Mouse (Mus musculus) limb, embryonic 11.5 days (tissue): ENCODE measurements around the gene Csnk1e. TPM values are rescaled to one million over a fixed set of nuclear protein-coding genes. Genes with fewer than 3 reads are reported as not detected.
A peak's percentile ranks its signal among the peaks of the same experiment; 100 is the strongest.

ENCODE experiments used
- ATAC-seq: fragments of 200-750 bp; cut with Nextera tagmentation; 2 replicates; pipeline ENCODE4 v1.8.0; 2017; ENCODE audit warnings: low read depth; ENCODE audit not compliant: insufficient number of reproducible peaks, low FRiP score, low TSS enrichment
- DNase-seq: peaks from one replicate; pipeline ENCODE4 v3.0.0-alpha.2; 2015; ENCODE audit warnings: low spot score
- H3K27ac ChIP-seq: fragments of 300-500 bp; sonication (generic); replicated peaks from 2 replicates; pipeline ENCODE4 v1.5.1; 2014; ENCODE audit warnings: low read depth, mild to moderate bottlenecking, low read length
- H3K27me3 ChIP-seq: fragments of 300-500 bp; sonication (generic); 2 replicates; pipeline ENCODE4 v1.6.1; 2014; ENCODE audit warnings: mild to moderate bottlenecking, low read length, mixed read lengths; ENCODE audit not compliant: control insufficient read depth, insufficient read depth
- H3K36me3 ChIP-seq: fragments of 300-500 bp; sonication (generic); 2 replicates; pipeline ENCODE4 v1.6.1; 2014; ENCODE audit warnings: mild to moderate bottlenecking, low read length, moderate library complexity, mixed read lengths; ENCODE audit not compliant: control insufficient read depth, insufficient read depth
- H3K4me1 ChIP-seq: fragments of 300-500 bp; sonication (generic); 2 replicates; pipeline ENCODE4 v1.6.1; 2014; ENCODE audit warnings: low read length, mixed read lengths; ENCODE audit not compliant: control insufficient read depth, insufficient read depth
- H3K4me2 ChIP-seq: fragments of 300-500 bp; sonication (generic); 2 replicates; pipeline ENCODE4 v1.6.1; 2014; ENCODE audit warnings: low read depth, mild to moderate bottlenecking, moderate library complexity; ENCODE audit not compliant: severe bottlenecking
- H3K4me3 ChIP-seq: fragments of 300-500 bp; sonication (generic); 2 replicates; pipeline ENCODE4 v1.5.1; 2014; ENCODE audit warnings: low read depth, low read length
- H3K9ac ChIP-seq: fragments of 300-500 bp; sonication (generic); 2 replicates; pipeline ENCODE4 v1.6.1; 2014; ENCODE audit warnings: mild to moderate bottlenecking, low read length
- H3K9me3 ChIP-seq: fragments of 300-500 bp; sonication (generic); 2 replicates; pipeline ENCODE4 v1.6.1; 2016; ENCODE audit warnings: low read length; ENCODE audit not compliant: control insufficient read depth
- WGBS: fragments of 180-500 bp; shearing (Covaris S2); extraction: QIAGEN DNeasy Blood & Tissue Kit; methylation state at CpG from one replicate; pipeline ENCODE4 v1.1.7; 2014; 5-methylcytosine and 5-hydroxymethylcytosine counted together
- polyA plus RNA-seq: library from polyadenylated mRNA; unstranded; fragments of >200 nt; fragmentation: Nextera tagmentation; extraction: Ambion mirVana; gene quantifications from 2 replicates; pipeline ENCODE4 v1.2.1, GENCODE M21; 2014

Csnk1e gene
- polyA plus RNA-seq, 1 experiment from 2014 or later, result 149 TPM

DNA sequence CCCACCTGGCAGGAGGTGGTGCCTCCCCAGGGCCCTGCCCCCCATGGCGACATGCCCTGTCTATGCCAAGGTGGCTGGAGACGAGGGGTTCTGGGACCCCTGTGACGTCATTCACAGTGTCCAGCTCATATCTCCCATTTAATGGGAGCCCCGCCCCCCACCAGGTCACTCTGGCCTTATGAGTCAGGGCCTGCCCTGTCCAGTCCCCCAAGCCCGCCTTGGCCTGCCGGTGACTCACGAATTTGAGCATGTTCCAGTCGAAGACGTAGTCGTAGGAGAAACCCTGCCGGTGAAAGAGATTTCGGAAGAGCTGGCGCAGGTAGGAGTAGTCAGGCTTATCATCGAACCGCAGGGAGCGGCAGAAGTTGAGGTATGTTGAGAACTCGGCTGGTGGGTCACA is 30.8 kb downstream of the Csnk1e start:
- Histone ChIP-seq H3K27me3 (no peaks in the 10 kb centered on the region), H3K4me2 (no peak overlapping the region), H3K9ac (no peak overlapping the region), H3K4me3 (no peak overlapping the region), H3K36me3 (peaks cover 66% of the 10 kb centered on the region), H3K4me1 (no peaks in the 10 kb centered on the region), H3K9me3 (no peaks in the 10 kb centered on the region), H3K27ac (no peak overlapping the region)
- DNase-seq, result no peak
- 96% methylated on average over 17 of the region's 17 CpGs for WGBS
- ATAC-seq, result no peak

GRCm38 (mm10) chr15:79422715-79423243 is 32.6 kb downstream of the Csnk1e start:
- Histone ChIP-seq H3K9me3 (no peaks in the 10 kb centered on the region), H3K27me3 (no peaks in the 10 kb centered on the region), H3K4me2 (no peak overlapping the region), H3K9ac (no peak overlapping the region), H3K36me3 (peaks cover 59% of the 10 kb centered on the region), H3K4me1 (no peaks in the 10 kb centered on the region), H3K4me3 (no peak overlapping the region), H3K27ac (no peak overlapping the region)
- no peak for ATAC-seq
- 89% methylated on average over 6 of the region's 6 CpGs for WGBS
- DNase-seq, result no peak

DNA sequence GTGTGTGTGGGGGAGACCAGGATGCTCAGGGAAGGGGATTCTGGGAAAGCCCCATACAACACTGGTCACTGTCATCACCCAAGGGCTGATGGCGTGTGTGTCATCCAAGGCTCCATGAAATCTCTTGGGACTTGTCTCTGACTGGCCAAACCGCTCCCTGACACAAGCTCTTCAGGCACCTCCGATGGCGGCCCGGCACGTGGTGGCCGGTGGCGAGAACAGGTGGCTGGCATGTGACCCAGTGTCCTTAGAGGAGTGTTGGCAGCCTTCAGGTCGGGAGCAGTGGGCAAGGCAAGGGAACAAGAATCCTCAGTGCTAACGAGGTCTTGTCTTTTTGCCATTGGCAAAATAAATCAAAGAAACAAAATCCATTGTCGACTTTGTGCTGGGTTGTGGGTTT is 36.7 kb downstream of the Csnk1e start:
- Histone ChIP-seq H3K9ac (no peak overlapping the region), H3K4me1 (no peaks in the 10 kb centered on the region), H3K4me3 (no peak overlapping the region), H3K27ac (no peak overlapping the region), H3K9me3 (no peaks in the 10 kb centered on the region), H3K27me3 (no peaks in the 10 kb centered on the region), H3K4me2 (no peak overlapping the region), H3K36me3 (peaks cover 37% of the 10 kb centered on the region)
- DNase-seq (no peak), ATAC-seq (no peak)
- WGBS, result 85% methylated on average over 11 of the region's 11 CpGs

DNA sequence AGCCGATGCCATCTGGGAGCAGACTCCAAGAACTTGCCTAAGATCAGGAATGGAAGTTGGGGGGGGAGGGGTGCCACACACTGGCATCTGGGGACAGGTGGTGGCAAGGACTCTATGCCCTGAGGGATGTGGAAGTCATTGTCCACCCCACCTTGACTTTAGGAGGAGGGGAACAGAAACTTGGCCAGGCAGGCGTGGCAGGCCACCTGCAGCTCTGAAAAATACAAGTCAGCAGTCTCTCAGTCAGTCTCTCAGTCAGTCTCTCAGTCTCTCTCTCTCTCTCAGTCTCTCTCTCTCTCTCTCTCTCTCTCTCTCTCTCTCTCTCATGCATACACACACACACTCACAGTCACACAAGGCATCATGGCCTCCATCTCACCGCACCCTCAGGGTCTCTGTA is 37.1 kb downstream of the Csnk1e start:
- no peaks in the 10 kb centered on the region for H3K4me1 ChIP-seq
- ATAC-seq (no peak), DNase-seq (no peak)
- peaks cover 33% of the 10 kb centered on the region for H3K36me3 ChIP-seq
- no peaks in the 10 kb centered on the region for H3K27me3 ChIP-seq
- WGBS, result 92% methylated on average over 3 of the region's 3 CpGs
- H3K27ac ChIP-seq, result no peak overlapping the region
- no peak overlapping the region for H3K4me3 ChIP-seq
- H3K9ac ChIP-seq, result no peak overlapping the region
- no peak overlapping the region for H3K4me2 ChIP-seq
- no peaks in the 10 kb centered on the region for H3K9me3 ChIP-seq

DNA sequence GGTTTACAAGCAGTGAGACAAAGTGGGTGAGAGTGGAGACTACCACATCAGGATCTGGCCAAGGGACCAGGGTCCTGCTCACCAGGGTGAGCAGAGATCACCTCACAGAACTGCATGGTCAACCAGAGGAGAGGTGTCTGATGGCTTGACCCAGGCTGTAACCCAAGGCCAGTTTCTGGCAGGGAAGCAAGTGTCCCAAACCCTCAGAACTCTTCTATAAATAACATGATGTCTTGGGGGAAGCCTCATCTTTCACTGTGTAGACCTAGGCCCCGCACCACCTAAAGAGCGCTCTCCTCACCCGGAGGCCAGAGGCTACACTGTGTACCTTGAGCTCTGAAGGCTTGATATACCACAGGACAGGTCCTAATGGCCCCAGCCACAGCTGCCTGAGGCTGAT is 38.0 kb downstream of the Csnk1e start:
- Histone ChIP-seq H3K27ac (0 out of 2 replicates have a peak overlapping the region, but pooled peaks have one; percentile 8), H3K4me3 (no peak overlapping the region), H3K9me3 (no peaks in the 10 kb centered on the region), H3K4me2 (no peak overlapping the region), H3K9ac (no peak overlapping the region), H3K27me3 (no peaks in the 10 kb centered on the region), H3K4me1 (no peaks in the 10 kb centered on the region), H3K36me3 (peaks cover 27% of the 10 kb centered on the region)
- DNase-seq (no peak), ATAC-seq (no peak)
- WGBS, result 94% methylated on average over 3 of the region's 3 CpGs

DNA sequence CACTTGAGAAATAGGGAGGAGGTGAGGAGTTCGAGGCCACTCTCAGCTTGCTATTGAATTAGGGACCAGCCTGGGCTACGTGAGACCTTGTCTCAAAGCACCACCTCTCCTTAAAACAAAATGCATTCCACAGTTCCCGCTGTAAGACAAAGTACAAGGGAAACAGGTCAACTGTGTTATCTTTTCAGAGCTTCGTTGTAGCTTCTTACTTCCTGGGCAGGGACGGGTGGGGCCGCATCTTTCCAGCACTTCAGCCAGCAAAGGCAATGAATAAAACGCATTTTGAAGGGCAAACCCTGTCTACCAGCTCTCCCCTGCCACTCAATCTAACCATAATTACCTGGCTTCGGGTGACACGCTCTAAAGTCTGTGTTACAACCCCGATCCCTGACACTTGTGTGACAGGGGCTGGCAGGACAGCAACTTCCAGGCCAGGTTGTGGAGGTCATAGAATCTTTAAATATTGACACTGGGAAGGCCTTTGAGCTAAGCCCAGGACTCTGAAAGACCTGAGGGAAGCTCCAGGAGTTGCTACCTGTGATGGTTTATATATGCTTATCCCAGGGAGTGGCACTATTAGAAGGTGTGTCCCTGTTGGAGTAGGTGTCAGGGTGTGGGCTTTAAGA is 38.8 kb downstream of the Csnk1e start:
- Histone ChIP-seq H3K36me3 (peaks cover 21% of the 10 kb centered on the region), H3K9ac (no peak overlapping the region), H3K4me2 (no peak overlapping the region), H3K27me3 (no peaks in the 10 kb centered on the region), H3K4me3 (no peak overlapping the region), H3K4me1 (no peaks in the 10 kb centered on the region), H3K27ac (no peak overlapping the region), H3K9me3 (no peaks in the 10 kb centered on the region)
- DNase-seq, result no peak
- WGBS, result 92% methylated on average over 10 of the region's 10 CpGs
- no peak for ATAC-seq

GRCm38 (mm10) chr15:79414513-79414912 is 40.9 kb downstream of the Csnk1e start:
- DNase-seq (no peak), ATAC-seq (no peak)
- H3K9me3 ChIP-seq, result no peaks in the 10 kb centered on the region
- H3K27ac ChIP-seq, result no peak overlapping the region
- H3K27me3 ChIP-seq, result no peaks in the 10 kb centered on the region
- peaks cover 6% of the 10 kb centered on the region; the same call in 1 of the 2 replicates for H3K36me3 ChIP-seq
- H3K4me2 ChIP-seq, result no peak overlapping the region
- no peak overlapping the region for H3K4me3 ChIP-seq
- H3K4me1 ChIP-seq, result no peaks in the 10 kb centered on the region
- no peak overlapping the region for H3K9ac ChIP-seq
- WGBS, result 43% methylated on average over 4 of the region's 4 CpGs

GRCm38 (mm10) chr15:79413802-79414201 is 41.6 kb downstream of the Csnk1e start:
- no peak overlapping the region for H3K4me3 ChIP-seq
- H3K27me3 ChIP-seq, result no peaks in the 10 kb centered on the region
- H3K36me3 ChIP-seq, result peaks cover 2% of the 10 kb centered on the region; the same call in 1 of the 2 replicates
- 80% methylated on average over 8 of the region's 8 CpGs for WGBS
- H3K27ac ChIP-seq, result no peak overlapping the region
- H3K4me1 ChIP-seq, result no peaks in the 10 kb centered on the region
- H3K4me2 ChIP-seq, result no peak overlapping the region
- ATAC-seq, result no peak
- no peak overlapping the region for H3K9ac ChIP-seq
- no peak for DNase-seq
- no peaks in the 10 kb centered on the region for H3K9me3 ChIP-seq

DNA sequence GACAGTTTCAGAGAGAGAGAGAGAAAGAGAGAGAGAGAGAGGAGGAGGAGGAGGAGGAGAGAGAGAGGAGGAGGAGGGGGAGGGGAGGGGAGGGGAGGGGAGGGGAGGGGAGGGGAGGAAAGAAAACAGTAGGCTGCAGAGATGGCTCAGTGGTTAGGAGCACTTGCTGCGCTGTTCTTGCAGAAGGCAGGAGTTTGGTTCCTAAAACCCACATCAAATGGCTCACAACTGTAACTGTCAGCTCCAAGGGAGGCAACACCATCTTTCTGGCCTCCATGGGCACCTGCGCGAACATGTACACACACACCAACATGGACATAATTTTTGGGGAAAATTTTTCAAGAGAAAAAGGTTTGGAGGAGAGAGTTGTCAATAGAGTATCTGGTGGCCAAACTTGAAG is 42.2 kb downstream of the Csnk1e start:
- Histone ChIP-seq H3K27me3 (no peaks in the 10 kb centered on the region), H3K9me3 (no peaks in the 10 kb centered on the region), H3K27ac (no peak overlapping the region), H3K4me3 (no peak overlapping the region), H3K4me1 (no peaks in the 10 kb centered on the region), H3K36me3 (no peaks in the 10 kb centered on the region; the same call in 1 of the 2 replicates), H3K4me2 (no peak overlapping the region), H3K9ac (no peak overlapping the region)
- WGBS, result 96% methylated on average over 3 of the region's 3 CpGs
- no peak for DNase-seq
- no peak for ATAC-seq
